Mouse (Mus musculus) neural tube, embryonic 12.5 days (tissue): ENCODE results near the gene Mmp21. TPM values are rescaled to one million over a fixed set of nuclear protein-coding genes. Genes with fewer than 3 reads are reported as not detected.

Experiments used
- ATAC-seq: fragments of 200-750 bp; cut with Nextera tagmentation; 2 replicates; pipeline ENCODE4 v1.8.0; 2017; ENCODE audit warnings: low read depth, mild to moderate bottlenecking, moderate TSS enrichment, moderate library complexity; ENCODE audit not compliant: low FRiP score
- H3K27ac ChIP-seq: fragments of 300-500 bp; sonication (generic); 2 replicates; pipeline ENCODE4 v1.5.1; 2016
- H3K27me3 ChIP-seq: fragments of 300-500 bp; sonication (generic); replicated peaks from 2 replicates; pipeline ENCODE4 v1.6.1; 2016; ENCODE audit warnings: mild to moderate bottlenecking
- H3K36me3 ChIP-seq: fragments of 300-500 bp; sonication (generic); 2 replicates; pipeline ENCODE4 v1.6.1; 2016; ENCODE audit warnings: mild to moderate bottlenecking
- H3K4me1 ChIP-seq: fragments of 300-500 bp; sonication (generic); 2 replicates; pipeline ENCODE4 v1.6.1; 2016
- H3K4me2 ChIP-seq: fragments of 300-500 bp; sonication (generic); replicated peaks from 2 replicates; pipeline ENCODE4 v1.6.1; 2016; ENCODE audit warnings: mild to moderate bottlenecking
- H3K4me3 ChIP-seq: fragments of 300-500 bp; sonication (generic); 2 replicates; pipeline ENCODE4 v1.5.1; 2016
- H3K9ac ChIP-seq: fragments of 300-500 bp; sonication (generic); 2 replicates; pipeline ENCODE4 v1.6.1; 2016; ENCODE audit warnings: mild to moderate bottlenecking
- H3K9me3 ChIP-seq: fragments of 300-500 bp; sonication (generic); 2 replicates; pipeline ENCODE4 v1.6.1; 2016; ENCODE audit warnings: mild to moderate bottlenecking
- WGBS: fragments of 180-500 bp; shearing (Covaris S2); methylation state at CpG from one replicate; pipeline ENCODE4 v1.1.7; 2016; 5-methylcytosine and 5-hydroxymethylcytosine counted together
- polyA plus RNA-seq: library from polyadenylated mRNA; unstranded; fragments of >200 nt; fragmentation: Nextera tagmentation; extraction: Ambion mirVana; gene quantifications from 2 replicates; pipeline ENCODE4 v1.2.1, GENCODE M21; 2016

Mmp21 gene
- polyA plus RNA-seq, 1 experiment from 2014 or later, result not detected

- no peak overlapping the region for H3K4me3 ChIP-seq
- H3K4me2 ChIP-seq, result peak overlapping the region; percentile 93
- H3K9me3 ChIP-seq, result no peaks in the 10 kb centered on the region
- peaks cover 31% of the 10 kb centered on the region for H3K36me3 ChIP-seq
- no peak overlapping the region for H3K9ac ChIP-seq
- H3K27ac ChIP-seq, result no peak overlapping the region
- WGBS, result 92% methylated on average over 13 of the region's 13 CpGs
- no peaks in the 10 kb centered on the region for H3K27me3 ChIP-seq
- ATAC-seq, result no peak
- H3K4me1 ChIP-seq, result peaks cover 9% of the 10 kb centered on the region; the same call in 1 of the 2 replicates
These were observed 41.0 kb downstream of the Mmp21 start for GRCm38 (mm10) chr7:133638821-133639220.

GRCm38 (mm10) chr7:133638306-133638705 lies 41.6 kb downstream of the Mmp21 start:
- no peak for ATAC-seq

GRCm38 (mm10) chr7:133637361-133638305 lies 42.2 kb downstream of the Mmp21 start, which contains the start of gene Edrf1:
Gene Edrf1, plus strand, starts transcription at chr7:133637543.
- peak within 1 kb of the TSS; percentile 80 for H3K9ac ChIP-seq
- no peaks in the 10 kb centered on the region for H3K27me3 ChIP-seq
- H3K9me3 ChIP-seq, result no peaks in the 10 kb centered on the region
- ATAC-seq, result peak; percentile 99
- H3K4me2 ChIP-seq, result peak within 1 kb of the TSS; percentile 93
- H3K4me1 ChIP-seq, result peaks cover 9% of the 10 kb centered on the region; the same call in 1 of the 2 replicates
- WGBS, result under 1% methylated on average over 81 of the region's 81 CpGs
- peaks cover 20% of the 10 kb centered on the region for H3K36me3 ChIP-seq
- H3K4me3 ChIP-seq, result peak within 1 kb of the TSS; percentile 76
- peak within 1 kb of the TSS; percentile 68 for H3K27ac ChIP-seq

More at GRCm38 (mm10) chr7:133638306-133638705, 41.6 kb downstream of the Mmp21 start:
- peaks cover 9% of the 10 kb centered on the region; the same call in 1 of the 2 replicates for H3K4me1 ChIP-seq
- WGBS, result 16% methylated on average over 13 of the region's 13 CpGs
- H3K4me2 ChIP-seq, result peak overlapping the region; percentile 93
- H3K27me3 ChIP-seq, result no peaks in the 10 kb centered on the region
- no peak overlapping the region for H3K27ac ChIP-seq
- peak overlapping the region; percentile 80 for H3K9ac ChIP-seq
- H3K36me3 ChIP-seq, result peaks cover 27% of the 10 kb centered on the region
- peak overlapping the region; percentile 76 for H3K4me3 ChIP-seq
- no peaks in the 10 kb centered on the region for H3K9me3 ChIP-seq

GRCm38 (mm10) chr7:133636738-133637352 lies 43.0 kb downstream of the Mmp21 start:
- peak; percentile 62 for ATAC-seq
- Histone ChIP-seq H3K4me2 (peak overlapping the region; percentile 93), H3K9me3 (no peaks in the 10 kb centered on the region), H3K36me3 (peaks cover 12% of the 10 kb centered on the region), H3K9ac (peak overlapping the region; percentile 78), H3K4me1 (peaks cover 9% of the 10 kb centered on the region; the same call in 1 of the 2 replicates), H3K27me3 (no peaks in the 10 kb centered on the region), H3K27ac (peak overlapping the region; percentile 68), H3K4me3 (peak overlapping the region; percentile 76)
- WGBS, result 3% methylated on average over 21 of the region's 21 CpGs

GRCm38 (mm10) chr7:133634932-133635650 lies 44.8 kb downstream of the Mmp21 start:
- Histone ChIP-seq H3K9ac (no peak overlapping the region), H3K36me3 (no peaks in the 10 kb centered on the region), H3K27ac (no peak overlapping the region), H3K27me3 (no peaks in the 10 kb centered on the region), H3K4me2 (no peak overlapping the region), H3K4me1 (peaks cover 9% of the 10 kb centered on the region; the same call in 1 of the 2 replicates), H3K9me3 (no peaks in the 10 kb centered on the region), H3K4me3 (no peak overlapping the region)
- 63% methylated on average over 10 of the region's 12 CpGs for WGBS
- ATAC-seq, result no peak

GRCm38 (mm10) chr7:133632476-133632875 lies 47.4 kb downstream of the Mmp21 start:
- Histone ChIP-seq H3K27me3 (no peaks in the 10 kb centered on the region), H3K9ac (no peak overlapping the region), H3K9me3 (no peaks in the 10 kb centered on the region), H3K4me2 (no peak overlapping the region), H3K36me3 (no peaks in the 10 kb centered on the region), H3K4me1 (no peaks in the 10 kb centered on the region), H3K27ac (no peak overlapping the region), H3K4me3 (no peak overlapping the region)
- 17% methylated on average over 2 of the region's 2 CpGs for WGBS
- no peak for ATAC-seq

- Histone ChIP-seq H3K27me3 (no peaks in the 10 kb centered on the region), H3K9me3 (no peaks in the 10 kb centered on the region), H3K4me1 (no peaks in the 10 kb centered on the region), H3K4me3 (no peak overlapping the region), H3K36me3 (no peaks in the 10 kb centered on the region), H3K9ac (no peak overlapping the region), H3K27ac (no peak overlapping the region), H3K4me2 (no peak overlapping the region)
- WGBS, result 84% methylated on average over 5 of the region's 5 CpGs
- ATAC-seq, result no peak
These were observed 49.0 kb downstream of the Mmp21 start for GRCm38 (mm10) chr7:133630821-133631220.

GRCm38 (mm10) chr7:133627184-133627936 lies 52.5 kb downstream of the Mmp21 start:
- H3K36me3 ChIP-seq, result no peaks in the 10 kb centered on the region
- ATAC-seq, result no peak
- H3K4me1 ChIP-seq, result no peaks in the 10 kb centered on the region
- no peaks in the 10 kb centered on the region for H3K27me3 ChIP-seq
- H3K9ac ChIP-seq, result no peak overlapping the region
- no peak overlapping the region for H3K4me2 ChIP-seq
- H3K9me3 ChIP-seq, result no peaks in the 10 kb centered on the region
- 48% methylated on average over 14 of the region's 14 CpGs for WGBS
- no peak overlapping the region for H3K27ac ChIP-seq
- no peak overlapping the region for H3K4me3 ChIP-seq

Other genes with a start within 250 kb of the Mmp21 start
- gene Tex36, start 77.9 kb downstream of the Mmp21 start, polyA plus RNA-seq, result not detected in 2 replicates
- gene Edrf1, start 42.5 kb downstream of the Mmp21 start, polyA plus RNA-seq, result 31.3 and 33.8 TPM in 2 replicates
- gene Bccip, start 29.3 kb upstream of the Mmp21 start, polyA plus RNA-seq, result 128 and 134 TPM in 2 replicates
- gene Uros, start 30.0 kb upstream of the Mmp21 start, polyA plus RNA-seq, result 40.8 and 44.3 TPM in 2 replicates
- 1.1 and 1.5 TPM in 2 replicates for gene Fank1, start 96.8 kb upstream of the Mmp21 start, polyA plus RNA-seq
- gene Dhx32, start 102.7 kb upstream of the Mmp21 start, polyA plus RNA-seq, result 34.4 and 36.8 TPM in 2 replicates